Mouse (Mus musculus) small intestine, adult 2 months (tissue): ENCODE data around the gene A630001G21Rik.

Experiments used
- CTCF ChIP-seq: fragments of 200-500 bp; IDR thresholded peaks from 2 replicates; pipeline ENCODE4 v1.5.1; 2012; ENCODE audit warnings: low read depth, mild to moderate bottlenecking, control low read depth, inconsistent platforms, low read length, moderate library complexity, mixed read lengths; ENCODE audit not compliant: insufficient replicate concordance, insufficient read length; ENCODE audit errors: extremely low read depth
- POLR2A ChIP-seq: fragments of 200-500 bp; IDR thresholded peaks from 2 replicates; pipeline ENCODE4 v1.6.1; 2012; ENCODE audit warnings: low read depth, mild to moderate bottlenecking, control low read depth, inconsistent platforms, low read length, moderate library complexity

- no peak for TF ChIP-seq CTCF
- TF ChIP-seq POLR2A, result no peak
Observed at GRCm38 (mm10) chr1:85751932-85752680, 26.3 kb downstream of the A630001G21Rik start.
